Mouse (Mus musculus) lung, adult 2 months (tissue): Measurements from ENCODE around the gene Col6a5. TPM values are rescaled to one million over a fixed set of nuclear protein-coding genes. Genes with fewer than 3 reads are reported as not detected.

Source experiments
- DNase-seq: peaks from one replicate; pipeline ENCODE4 v3.0.0; 2022
- H3K4me1 ChIP-seq: fragments of 200-500 bp; 2 replicates; pipeline ENCODE4 v1.6.1; 2011; ENCODE audit warnings: low read length; ENCODE audit not compliant: control insufficient read depth, insufficient read depth
- H3K4me3 ChIP-seq: fragments of 200-500 bp; replicated peaks from 2 replicates; pipeline ENCODE3; 2011; ENCODE audit warnings: low read depth, mild to moderate bottlenecking, control low read depth, low read length; ENCODE audit errors: extremely low read depth
- CTCF ChIP-seq: fragments of 200-500 bp; IDR thresholded peaks from 2 replicates; pipeline ENCODE4 v1.5.1; 2011; ENCODE audit warnings: mild to moderate bottlenecking, low read length, control low read depth; ENCODE audit not compliant: insufficient read depth
- POLR2A ChIP-seq: fragments of 200-500 bp; IDR thresholded peaks from 2 replicates; pipeline ENCODE4 v1.6.1; 2011; ENCODE audit warnings: low read depth, mild to moderate bottlenecking, control low read depth, low read length, borderline replicate concordance; ENCODE audit errors: extremely low read depth
- WGBS: fragments of 180-500 bp; shearing (Covaris S2); methylation state at CpG from one replicate; pipeline ENCODE4 v1.1.7; 2018; 5-methylcytosine and 5-hydroxymethylcytosine counted together
- polyA plus RNA-seq: library from polyadenylated mRNA; depleted of rRNA; stranded (reverse); fragments of >200 nt; gene quantifications from 2 replicates; pipeline ENCODE4 v1.2.3, GENCODE M21; 2012

Col6a5 gene
- polyA plus RNA-seq, 1 experiment = 1.0 TPM

GRCm38 (mm10) chr9:105973736-105974135 is 13.3 kb upstream of the Col6a5 start:
- 55% methylated on average over 1 of the region's 1 CpGs for WGBS
- Histone ChIP-seq H3K4me1 (no peaks in the 10 kb centered on the region), H3K4me3 (no peak overlapping the region)
- TF ChIP-seq CTCF (no peak), POLR2A (no peak)
- no peak for DNase-seq

DNA sequence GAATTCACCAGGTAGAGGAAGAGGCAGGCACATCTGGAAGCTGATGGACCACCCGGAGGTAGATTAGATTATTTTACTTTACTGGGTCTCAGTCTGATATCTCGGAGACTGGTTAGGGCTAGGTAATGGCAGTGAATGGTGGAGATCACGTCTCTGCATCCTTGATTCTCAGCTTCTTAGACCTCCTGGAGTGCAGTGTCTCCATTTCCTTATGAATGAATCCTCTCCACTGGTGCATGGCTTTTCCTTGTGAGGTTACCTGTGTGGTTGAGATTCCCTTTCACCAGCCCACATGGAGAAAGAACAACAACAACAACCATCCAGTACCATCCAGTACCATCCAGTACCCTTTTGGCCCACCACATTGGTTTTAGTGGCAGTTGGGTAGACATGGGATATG is 11.6 kb upstream of the Col6a5 start:
- 94% methylated on average over 3 of the region's 3 CpGs for WGBS
- TF ChIP-seq POLR2A = no peak
- no peak for TF ChIP-seq CTCF
- DNase-seq = no peak
- no peak overlapping the region for H3K4me3 ChIP-seq
- no peaks in the 10 kb centered on the region for H3K4me1 ChIP-seq

DNA sequence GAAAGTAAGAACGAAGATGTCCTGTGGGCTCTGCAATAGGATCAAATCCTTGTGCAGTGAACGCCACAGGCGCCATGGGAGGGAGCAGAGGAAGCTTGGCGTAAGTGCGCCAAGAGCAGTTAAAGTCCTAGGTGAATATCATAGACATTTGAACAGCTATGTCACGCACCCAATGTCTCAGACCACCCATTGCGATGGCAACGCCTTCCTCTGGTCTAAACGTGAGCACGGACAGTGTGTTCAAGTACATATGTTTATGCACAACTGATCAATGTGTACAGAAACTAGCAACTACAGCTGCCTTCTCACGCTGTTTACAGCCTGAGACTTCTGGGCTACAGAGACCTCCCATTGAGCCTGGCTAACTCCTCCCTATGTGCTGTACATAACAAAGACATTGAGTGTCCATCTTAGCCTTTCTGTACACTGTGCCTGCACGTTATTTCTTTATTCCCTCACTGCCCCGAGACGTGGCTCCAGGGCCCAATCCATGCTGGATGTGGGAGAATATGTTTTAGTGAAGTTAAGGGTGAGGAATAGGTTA is 11.0 kb upstream of the Col6a5 start:
- WGBS = 88% methylated on average over 14 of the region's 14 CpGs

GRCm38 (mm10) chr9:105970901-105971300 is 10.5 kb upstream of the Col6a5 start:
- H3K4me3 ChIP-seq = no peak overlapping the region
- TF ChIP-seq POLR2A (no peak), CTCF (no peak)
- 68% methylated on average over 5 of the region's 5 CpGs for WGBS
- no peak for DNase-seq
- no peaks in the 10 kb centered on the region for H3K4me1 ChIP-seq

More for the DNA sequence above, 11.0 kb upstream of the Col6a5 start:
- DNase-seq = no peak
- Histone ChIP-seq H3K4me1 (no peaks in the 10 kb centered on the region), H3K4me3 (no peak overlapping the region)
- TF ChIP-seq POLR2A = no peak
- no peak for TF ChIP-seq CTCF

GRCm38 (mm10) chr9:105967976-105968375 is 7.5 kb upstream of the Col6a5 start:
- WGBS = 72% methylated on average over 5 of the region's 5 CpGs

GRCm38 (mm10) chr9:105959116-105959515 is 1.3 kb downstream of the Col6a5 start:
- no peak for TF ChIP-seq POLR2A
- no peak for TF ChIP-seq CTCF
- WGBS = 62% methylated on average over 1 of the region's 1 CpGs
- Histone ChIP-seq H3K4me1 (no peaks in the 10 kb centered on the region), H3K4me3 (no peak overlapping the region)
- no peak for DNase-seq

More at GRCm38 (mm10) chr9:105967976-105968375, 7.5 kb upstream of the Col6a5 start:
- Histone ChIP-seq H3K4me3 (no peak overlapping the region), H3K4me1 (no peaks in the 10 kb centered on the region)
- no peak for TF ChIP-seq CTCF
- no peak for TF ChIP-seq POLR2A
- DNase-seq = no peak

DNA sequence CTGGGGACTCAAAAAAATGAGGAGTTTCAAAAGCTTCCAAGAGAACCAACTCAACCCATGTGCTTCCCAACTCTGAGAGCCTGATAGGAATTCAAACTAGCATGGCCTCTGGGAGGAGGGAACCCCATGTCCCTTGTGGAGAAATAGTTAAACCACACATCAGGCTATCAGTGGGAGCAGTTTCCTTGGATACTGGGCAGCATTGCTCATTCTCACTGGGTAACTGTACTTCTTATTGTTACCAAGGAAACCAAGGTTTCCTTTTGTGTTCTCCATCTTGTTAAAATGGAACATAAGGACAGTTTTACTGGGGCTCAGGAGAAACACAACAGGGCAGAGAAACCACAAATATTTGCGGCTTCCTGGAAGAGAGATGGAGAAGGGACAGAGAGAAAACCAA is 10.7 kb downstream of the Col6a5 start:
- Histone ChIP-seq H3K4me3 (no peak overlapping the region), H3K4me1 (no peaks in the 10 kb centered on the region)
- 91% methylated on average over 1 of the region's 1 CpGs for WGBS
- TF ChIP-seq POLR2A = no peak
- TF ChIP-seq CTCF = no peak
- no peak for DNase-seq

- TF ChIP-seq POLR2A (no peak), CTCF (no peak)
- DNase-seq = no peak
- WGBS = 54% methylated on average over 3 of the region's 3 CpGs
- H3K4me1 ChIP-seq = no peaks in the 10 kb centered on the region
- H3K4me3 ChIP-seq = no peak overlapping the region
Observed at GRCm38 (mm10) chr9:105947577-105947976, 12.9 kb downstream of the Col6a5 start.

- TF ChIP-seq CTCF (no peak), POLR2A (no peak)
- no peak for DNase-seq
- 56% methylated on average over 6 of the region's 6 CpGs for WGBS
Observed at GRCm38 (mm10) chr9:105933816-105934215, 26.6 kb downstream of the Col6a5 start.

GRCm38 (mm10) chr9:105929287-105929686 is 31.2 kb downstream of the Col6a5 start:
- no peaks in the 10 kb centered on the region for H3K4me1 ChIP-seq
- no peak overlapping the region for H3K4me3 ChIP-seq
- TF ChIP-seq POLR2A = no peak
- no peak for TF ChIP-seq CTCF
- WGBS = 72% methylated on average over 4 of the region's 4 CpGs
- no peak for DNase-seq

More at GRCm38 (mm10) chr9:105933816-105934215, 26.6 kb downstream of the Col6a5 start:
- Histone ChIP-seq H3K4me1 (no peaks in the 10 kb centered on the region), H3K4me3 (no peak overlapping the region)
